Mouse (Mus musculus) fibroblast of lung, adult 2 months (primary cell): ENCODE data around the gene Olfr47.
"Not testable (repeated sequence)": the region's sequence is repeated elsewhere in the genome, so short reads cannot be mapped to it uniquely, and the experiment has no call there.

ENCODE experiments used
- DNase-seq: peaks from one replicate; pipeline ENCODE4 v3.0.0-alpha.2; 2011; ENCODE audit warnings: low read depth

Olfr47 gene

DNA sequence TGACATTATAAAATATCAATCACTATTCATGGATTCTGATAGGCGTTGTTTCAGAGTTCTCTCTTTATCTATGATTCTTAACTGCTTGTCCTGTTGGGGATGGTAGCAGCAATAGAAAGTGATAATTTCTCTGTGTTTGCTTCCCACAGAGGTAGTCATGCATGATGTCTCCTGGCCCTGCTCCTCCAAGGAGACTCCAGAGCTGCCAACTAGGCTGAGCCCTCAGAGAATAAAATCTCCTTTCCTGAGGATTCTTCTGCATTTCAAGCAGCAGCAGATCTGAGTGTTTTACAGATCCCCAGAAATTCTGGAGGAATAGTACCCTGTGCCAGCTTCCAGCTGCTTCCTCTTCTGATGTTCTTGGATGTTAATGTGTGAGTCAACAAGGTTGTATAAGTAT, at the start of gene Olfr47:
Gene Olfr47 (plus strand): TSS at position 275 of the 400 bp plus-strand sequence.
- DNase-seq = not testable (repeated sequence)

DNA sequence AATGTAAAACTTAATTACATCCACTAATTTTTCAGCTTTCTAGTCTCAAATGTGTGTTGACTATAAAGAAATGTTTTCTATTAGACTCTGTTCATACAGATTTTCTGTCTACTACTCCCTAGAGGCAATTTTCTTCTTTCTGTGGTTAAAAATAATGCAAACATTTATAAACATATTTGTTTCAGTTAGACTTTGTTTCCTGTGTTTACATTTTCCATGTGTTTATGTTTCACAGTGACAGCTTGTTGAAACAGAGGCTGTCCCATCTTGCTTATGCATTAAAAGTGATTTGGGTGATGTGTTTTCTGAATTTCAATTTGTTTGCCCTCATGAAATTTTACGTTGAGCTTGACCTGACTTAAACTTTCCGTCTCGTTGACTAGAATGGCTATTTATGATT, 40.3 kb upstream of the Olfr47 start:
- no peak for DNase-seq

DNA sequence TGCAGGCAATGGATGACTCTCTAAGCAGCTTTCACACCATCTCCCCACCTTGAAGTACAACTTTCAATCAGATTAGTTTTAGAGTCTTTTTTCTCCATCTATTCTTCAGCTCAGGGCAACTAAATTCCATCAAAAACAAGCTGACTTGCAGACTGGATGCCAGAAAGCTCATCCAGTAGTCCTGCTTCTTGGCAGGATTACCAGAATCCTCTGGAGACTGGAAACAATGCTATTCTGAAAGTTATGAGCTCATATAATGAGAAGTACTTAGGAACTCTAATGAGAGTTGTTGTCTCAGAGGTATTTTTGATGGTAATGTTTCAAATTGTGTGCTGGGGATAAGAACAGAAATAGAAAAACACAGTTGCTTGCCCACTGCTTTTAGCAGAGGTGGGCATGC, 34.5 kb upstream of the Olfr47 start, which contains the start of gene Olfr435:
Gene Olfr435 (plus strand): TSS at position 366 of the 400 bp plus-strand sequence.
- no peak for DNase-seq

DNA sequence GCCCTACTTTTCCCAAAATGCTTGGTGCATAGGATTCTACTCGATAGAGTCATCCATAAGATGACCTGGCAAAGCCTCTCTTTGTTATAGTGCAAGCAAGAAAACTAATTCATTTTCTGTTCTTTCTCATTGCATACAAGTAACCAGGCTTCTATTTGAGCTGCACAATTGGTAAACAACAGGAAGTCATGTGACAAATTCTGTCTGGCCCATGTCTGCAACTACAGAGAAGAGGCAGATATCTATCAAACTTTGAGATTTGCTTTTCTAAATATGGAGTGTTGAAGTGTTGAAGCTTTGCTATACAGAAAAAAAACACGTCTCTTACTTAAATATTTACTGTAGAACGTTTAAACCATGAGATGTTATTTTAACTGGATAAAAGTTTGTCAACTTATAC, 33.2 kb upstream of the Olfr47 start:
- no peak for DNase-seq

DNA sequence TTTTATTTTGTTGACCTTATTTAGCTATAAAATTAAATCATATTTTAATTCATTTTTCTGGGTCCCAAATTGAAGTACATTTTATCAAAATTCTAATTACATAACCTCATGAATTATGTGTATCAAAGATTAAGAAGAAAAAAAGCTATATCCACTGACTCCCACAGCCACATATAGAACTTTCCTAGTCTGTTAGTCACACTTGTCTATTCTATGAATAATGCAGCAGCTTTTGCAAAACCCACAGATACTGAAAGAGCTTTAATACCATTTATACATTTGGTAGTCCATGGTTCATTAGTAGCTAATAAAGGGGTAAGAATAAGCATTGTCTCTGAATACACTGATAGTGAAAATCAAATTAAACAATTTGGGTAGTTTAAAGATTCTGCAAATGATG, 28.5 kb upstream of the Olfr47 start:
- no peak for DNase-seq

DNA sequence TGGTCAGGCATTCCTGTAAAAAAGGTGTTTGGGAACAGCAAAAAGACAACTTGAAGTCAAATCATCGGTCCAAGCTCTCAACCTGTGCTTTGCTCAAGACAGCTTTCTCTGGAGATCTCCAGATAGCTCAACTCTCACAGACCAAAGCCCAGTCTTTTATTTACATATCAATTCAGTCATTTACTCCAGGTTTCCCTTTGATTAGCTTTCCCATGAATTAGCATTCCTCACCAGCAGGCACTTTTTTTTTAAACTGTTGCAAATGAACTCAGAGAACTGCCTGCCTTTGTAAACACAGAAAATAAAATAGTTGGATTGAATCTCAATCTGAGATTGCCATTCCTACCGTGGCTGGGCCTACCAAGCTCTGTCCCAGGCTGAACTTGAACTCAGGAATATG, 26.0 kb upstream of the Olfr47 start:
- no peak for DNase-seq

DNA sequence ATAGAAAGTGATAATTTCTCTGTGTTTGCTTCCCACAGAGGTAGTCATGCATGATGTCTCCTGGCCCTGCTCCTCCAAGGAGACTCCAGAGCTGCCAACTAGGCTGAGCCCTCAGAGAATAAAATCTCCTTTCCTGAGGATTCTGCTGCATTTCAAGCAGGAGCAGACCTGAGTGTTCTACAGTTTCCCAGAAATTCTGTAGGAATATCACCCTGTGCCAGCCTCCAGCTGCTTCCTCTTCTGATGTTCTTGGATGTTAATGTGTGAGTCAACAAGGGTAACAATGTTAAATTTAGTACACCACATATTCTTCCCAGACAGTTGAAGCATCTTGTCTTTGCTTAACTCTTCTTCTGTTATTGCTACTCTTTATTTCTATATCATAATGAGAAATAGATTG, 18.5 kb upstream of the Olfr47 start, which contains the start of gene Olfr434:
Gene Olfr434 (plus strand): TSS at position 149 of the 400 bp plus-strand sequence.
- DNase-seq = not testable (repeated sequence)

DNA sequence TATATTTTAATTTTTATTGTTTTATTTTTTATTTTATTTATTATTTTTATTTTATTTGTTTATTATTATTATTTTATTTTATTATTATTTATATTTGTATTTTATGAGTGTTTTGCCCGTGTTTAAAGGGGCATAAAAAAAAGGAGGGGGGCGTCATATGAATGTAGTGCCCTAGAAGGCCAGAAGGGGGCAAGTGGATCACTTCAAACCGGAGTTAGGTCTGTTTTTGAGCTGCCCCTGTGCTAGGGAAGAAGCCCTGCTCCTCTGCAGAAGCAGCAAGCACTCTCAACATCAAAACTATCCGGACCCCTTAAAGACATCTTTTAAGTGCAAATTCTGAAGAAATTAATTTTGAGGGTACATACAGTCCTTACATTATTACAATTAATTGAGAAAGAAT, 10.7 kb downstream of the Olfr47 start:
- DNase-seq = no peak

DNA sequence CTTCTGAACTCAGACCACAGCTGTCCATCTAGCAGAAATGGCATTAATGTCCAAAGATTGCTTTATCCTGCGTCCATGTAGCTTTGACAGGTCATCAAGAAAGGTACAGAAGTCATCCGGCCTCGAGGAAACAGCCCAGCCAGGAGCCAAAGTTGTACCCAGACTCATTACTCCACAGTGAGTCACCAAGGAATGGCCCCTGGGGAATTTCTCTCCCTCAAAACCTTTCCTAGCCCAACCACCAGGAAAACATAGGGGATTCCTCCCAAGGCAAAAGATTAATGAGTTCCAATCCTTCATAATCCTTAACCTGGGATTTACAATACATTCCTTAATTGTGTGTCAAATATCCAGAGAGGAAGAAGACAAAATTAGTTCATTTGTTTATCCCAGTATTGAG, 16.1 kb downstream of the Olfr47 start:
- no peak for DNase-seq

DNA sequence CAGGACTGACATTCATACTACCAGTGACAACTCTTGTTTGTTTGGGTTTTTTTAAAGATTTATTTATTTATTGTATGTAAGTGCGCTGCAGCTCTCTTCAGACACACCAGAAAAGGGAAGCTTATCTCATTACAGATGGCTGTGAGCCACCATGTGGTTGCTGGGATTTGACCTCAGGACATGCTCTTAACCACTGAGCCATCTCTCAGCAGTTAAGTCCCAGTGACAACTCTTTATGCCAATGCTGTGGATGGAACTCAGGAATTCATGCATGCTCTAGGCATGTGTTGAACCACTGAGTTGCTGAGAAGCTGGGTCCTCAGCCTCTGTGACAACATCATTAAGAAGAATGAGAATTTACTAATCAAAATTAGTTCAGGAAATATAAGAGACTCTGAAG, 21.7 kb downstream of the Olfr47 start:
- no peak for DNase-seq

DNA sequence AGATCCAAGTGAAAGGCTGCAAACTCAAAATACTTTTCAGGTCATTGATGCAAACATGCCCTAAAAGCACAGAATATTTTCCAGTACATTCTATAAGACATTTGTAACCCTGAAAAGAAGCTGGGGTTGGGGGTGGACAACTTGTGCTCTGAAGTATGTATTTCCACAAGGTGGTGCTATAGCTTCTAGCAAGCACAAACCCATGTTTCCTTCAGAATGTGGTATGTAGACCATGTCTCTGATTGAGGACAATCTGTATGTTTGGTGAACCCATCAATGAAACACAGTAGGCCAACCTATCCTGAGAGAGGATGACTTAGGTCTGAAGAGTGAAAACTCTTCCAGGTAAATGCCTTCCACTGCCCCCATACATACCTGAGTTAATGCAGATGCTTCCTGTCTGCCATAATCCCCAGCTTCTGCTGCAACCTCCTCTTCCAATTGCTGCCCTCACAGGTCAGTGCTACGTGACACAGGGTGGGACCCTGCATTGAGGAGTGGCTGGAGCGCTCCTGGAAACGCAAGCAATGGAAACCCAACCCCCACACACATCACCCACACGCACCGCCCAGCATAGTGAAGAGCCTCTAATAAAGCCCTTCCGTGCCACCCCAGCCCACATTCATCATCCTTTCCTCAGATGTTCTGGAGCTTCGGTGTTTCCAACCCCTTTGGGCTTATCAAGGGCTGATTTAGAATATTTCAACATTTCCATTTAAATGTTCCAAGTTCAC, 23.0 kb downstream of the Olfr47 start:
- no peak for DNase-seq

DNA sequence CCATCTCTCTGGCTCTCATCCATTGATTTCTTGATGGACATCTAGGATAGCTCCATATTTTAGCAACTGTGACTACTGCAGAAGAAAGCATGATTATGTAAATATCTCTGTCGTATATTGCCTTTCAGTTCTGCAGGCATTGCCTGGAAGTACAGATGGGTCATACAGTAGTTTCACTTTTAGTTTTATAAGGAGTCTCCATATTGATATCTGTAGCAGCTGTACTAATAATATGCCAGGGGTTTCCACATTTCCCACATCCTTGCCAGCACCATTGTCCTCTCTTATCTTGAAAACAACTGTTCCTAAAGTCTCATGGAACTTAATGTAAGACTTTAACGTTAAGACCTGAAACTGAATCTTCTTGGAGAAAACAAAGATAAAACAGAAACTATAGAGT, 29.4 kb downstream of the Olfr47 start:
- DNase-seq = no peak

DNA sequence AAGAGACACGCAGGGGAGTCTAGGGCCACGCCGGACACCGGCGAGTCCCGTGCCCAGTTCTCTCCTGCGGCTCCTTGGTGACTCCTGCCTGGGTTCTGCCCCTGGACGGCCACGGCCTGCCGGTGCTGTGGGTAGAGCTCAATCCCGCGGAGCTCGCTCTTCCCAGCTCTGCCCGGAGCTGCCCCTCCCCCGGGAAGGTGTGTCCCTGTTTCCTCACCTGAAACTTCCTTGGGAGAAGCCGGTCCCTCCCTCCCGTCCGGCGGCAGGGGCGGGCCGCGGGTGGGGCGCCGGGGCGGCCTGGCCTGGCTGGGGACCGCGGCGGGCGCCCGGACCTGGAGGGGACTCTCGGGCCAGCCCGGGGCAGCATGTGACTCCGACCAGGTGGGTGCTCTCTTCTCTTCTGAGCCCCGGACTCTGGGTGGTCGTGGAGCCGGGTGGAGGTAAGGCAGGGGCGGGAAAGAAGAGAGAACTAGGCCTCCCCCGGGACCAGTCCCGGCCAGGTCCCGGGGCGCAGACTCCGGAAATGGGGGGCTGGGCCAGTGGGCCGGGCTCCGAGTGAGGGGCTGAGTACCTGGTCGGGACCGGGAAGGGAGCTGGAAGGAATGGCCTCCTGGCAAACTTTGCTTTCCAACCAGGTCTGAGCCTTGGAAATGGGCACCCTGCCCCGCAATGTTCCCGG, 34.2 kb downstream of the Olfr47 start, which contains the start of gene Arhgef5:
Gene Arhgef5 (plus strand): TSS at position 220 of the 679 bp plus-strand sequence.
- DNase-seq = no peak

DNA sequence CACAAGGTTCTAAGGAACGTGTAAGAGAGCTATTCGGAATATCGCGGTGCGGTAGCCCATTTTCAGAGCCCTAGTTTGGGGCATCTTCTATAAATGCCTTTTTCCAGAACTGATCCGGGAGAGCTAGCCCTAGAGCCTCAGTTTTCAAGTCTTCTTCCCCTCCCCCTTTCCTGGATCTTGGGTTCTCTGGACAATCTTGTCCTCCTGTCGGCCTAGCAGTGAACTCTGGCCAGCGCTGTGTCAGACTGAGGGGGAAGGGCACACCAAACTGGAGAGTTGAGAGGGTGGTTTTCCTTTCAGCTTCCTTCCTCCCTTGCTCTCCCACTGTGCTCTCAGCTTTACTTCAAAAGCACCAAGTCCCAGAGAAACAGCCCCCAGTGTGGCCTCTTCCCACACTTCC, 35.0 kb downstream of the Olfr47 start:
- no peak for DNase-seq

DNA sequence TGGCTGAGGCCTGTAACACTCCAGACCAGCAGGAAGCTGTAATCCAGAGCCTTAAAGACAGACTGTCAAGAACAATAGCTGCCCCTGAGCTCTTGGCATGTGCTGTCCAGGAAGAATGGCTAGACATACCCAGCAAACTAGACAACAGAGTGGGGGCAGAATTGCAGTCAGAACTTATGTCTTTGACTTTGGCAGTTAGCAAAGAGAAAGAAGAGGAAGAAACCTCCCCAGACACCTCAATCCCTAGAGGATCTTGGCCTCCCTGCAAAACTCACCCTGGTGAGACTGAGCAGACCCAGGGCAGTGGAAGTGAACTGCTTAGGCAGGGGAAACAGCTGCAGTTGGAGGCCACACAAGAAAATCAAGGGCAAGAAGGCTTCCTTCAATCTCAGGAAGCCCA, 41.3 kb downstream of the Olfr47 start:
- no peak for DNase-seq

DNA sequence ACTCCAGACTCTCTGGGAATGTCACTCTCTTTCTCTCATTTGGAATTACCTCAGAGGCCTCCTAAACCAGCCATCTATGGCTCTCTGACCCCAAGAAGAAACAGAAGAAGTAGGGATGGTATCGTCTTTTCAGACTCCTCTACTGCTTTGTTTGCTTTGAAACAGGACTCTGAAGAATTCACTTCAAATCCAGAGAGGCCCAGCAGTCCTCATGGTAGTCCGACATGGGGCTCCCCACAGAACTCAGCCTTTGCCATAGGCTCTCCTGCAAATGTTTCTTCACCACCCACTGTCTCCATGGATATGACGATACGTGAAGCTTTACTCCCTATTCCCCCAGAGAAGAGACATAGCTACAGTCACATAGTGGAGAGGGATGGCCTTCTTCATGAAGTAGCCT, 42.8 kb downstream of the Olfr47 start:
- DNase-seq = no peak

DNA sequence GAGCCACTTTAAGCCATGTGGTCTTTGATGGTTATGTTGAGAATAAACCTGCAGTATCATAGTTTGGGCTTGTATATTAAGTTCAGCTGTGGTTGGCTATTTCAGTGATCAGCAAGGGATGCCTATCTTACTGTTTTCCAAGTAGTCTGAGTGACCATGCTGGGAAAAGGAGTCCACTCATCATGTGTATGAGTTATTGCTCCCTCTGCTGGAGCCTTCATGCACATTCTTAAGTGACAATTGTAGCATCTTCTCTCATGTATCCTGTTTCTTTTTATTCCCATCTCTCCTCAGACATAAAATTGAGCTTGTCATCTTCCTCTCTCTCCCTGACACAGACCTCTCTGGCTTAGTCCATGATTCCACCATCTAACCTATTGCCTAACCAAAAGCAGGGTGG, 46.9 kb downstream of the Olfr47 start:
- DNase-seq = no peak

DNA sequence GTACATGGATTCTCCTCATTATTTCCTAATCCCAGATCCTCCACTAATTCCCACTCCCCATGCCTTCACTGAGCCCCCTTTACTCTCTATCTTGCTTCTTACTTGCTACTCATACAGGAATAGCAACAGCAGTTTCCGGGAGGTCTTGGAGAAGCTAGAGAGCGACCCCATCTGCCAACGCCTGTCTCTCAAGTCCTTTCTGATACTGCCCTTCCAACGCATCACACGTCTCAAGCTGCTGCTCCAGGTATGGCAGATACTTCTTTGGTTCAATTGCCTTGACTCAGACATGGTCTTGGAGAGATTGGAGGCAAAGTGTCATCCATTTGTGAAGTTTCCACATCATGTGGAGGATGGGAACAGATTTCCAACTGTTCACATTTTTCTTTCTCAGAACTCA, 49.2 kb downstream of the Olfr47 start:
- DNase-seq = no peak
